Mouse (Mus musculus) myocyte (in vitro differentiated cells): ENCODE measurements at regions not wholly inside any gene's neighbourhood (a gene's known extent, or its start where the extent isn't known, plus 50 kb on each side); places are given as distances from the start of the nearest gene placed in this dataset.

Source experiments
- E2F4 ChIP-seq: IDR thresholded peaks from one replicate; pipeline ENCODE4 v1.6.1; 2011; ENCODE audit warnings: mild to moderate bottlenecking, control low read depth, moderate library complexity; ENCODE audit not compliant: insufficient read depth
- POLR2A ChIP-seq: IDR thresholded peaks from one replicate; pipeline ENCODE4 v1.6.1; 2011; ENCODE audit warnings: low read depth, mild to moderate bottlenecking, control low read depth, moderate library complexity; ENCODE audit not compliant: insufficient read length

GRCm38 (mm10) chr2:167865525-167865924, 66.3 kb upstream of the Ptpn1 start:
- TF ChIP-seq E2F4 (no peak), POLR2A (no peak)
